Mouse (Mus musculus) forebrain, embryonic 12.5 days (tissue): ENCODE results near the gene Fam84b. TPM values are rescaled to one million over a fixed set of nuclear protein-coding genes. Genes with fewer than 3 reads are reported as not detected.

ENCODE experiments used
- ATAC-seq: fragments of 200-750 bp; cut with Nextera tagmentation; 2 replicates; pipeline ENCODE4 v1.8.0; 2017; ENCODE audit warnings: moderate TSS enrichment; ENCODE audit not compliant: low FRiP score
- H3K27ac ChIP-seq: fragments of 300-500 bp; sonication (generic); 2 replicates; pipeline ENCODE4 v1.5.1; 2016; ENCODE audit warnings: mild to moderate bottlenecking
- H3K27me3 ChIP-seq: fragments of 300-500 bp; sonication (generic); 2 replicates; pipeline ENCODE4 v1.6.1; 2016; ENCODE audit warnings: mild to moderate bottlenecking
- H3K36me3 ChIP-seq: fragments of 300-500 bp; sonication (generic); replicated peaks from 2 replicates; pipeline ENCODE4 v1.6.1; 2016; ENCODE audit warnings: mild to moderate bottlenecking
- H3K4me1 ChIP-seq: fragments of 300-500 bp; sonication (generic); 2 replicates; pipeline ENCODE4 v1.6.1; 2016
- H3K4me2 ChIP-seq: fragments of 300-500 bp; sonication (generic); 2 replicates; pipeline ENCODE4 v1.6.1; 2016; ENCODE audit warnings: mild to moderate bottlenecking, moderate library complexity
- H3K4me3 ChIP-seq: fragments of 300-500 bp; sonication (generic); replicated peaks from 2 replicates; pipeline ENCODE4 v1.5.1; 2016; ENCODE audit warnings: mild to moderate bottlenecking
- H3K9ac ChIP-seq: fragments of 300-500 bp; sonication (generic); 2 replicates; pipeline ENCODE4 v1.6.1; 2016; ENCODE audit warnings: mild to moderate bottlenecking
- H3K9me3 ChIP-seq: fragments of 300-500 bp; sonication (generic); 2 replicates; pipeline ENCODE4 v1.6.1; 2016
- WGBS: fragments of 180-500 bp; shearing (Covaris S2); methylation state at CpG from one replicate; pipeline ENCODE4 v1.1.7; 2016; 5-methylcytosine and 5-hydroxymethylcytosine counted together
- polyA plus RNA-seq: library from polyadenylated mRNA; unstranded; fragments of >200 nt; fragmentation: Nextera tagmentation; extraction: Ambion mirVana; gene quantifications from 2 replicates; pipeline ENCODE4 v1.2.1, GENCODE M21; 2016

The Fam84b gene
- polyA plus RNA-seq, 1 experiment from 2014 or later = 19.7 TPM

- Histone ChIP-seq H3K27me3 (peaks cover 5% of the 10 kb centered on the region; the same call in 1 of the 2 replicates), H3K4me3 (peak overlapping the region; percentile 64), H3K4me2 (peak overlapping the region; percentile 98), H3K36me3 (peaks cover 6% of the 10 kb centered on the region), H3K4me1 (peaks cover 23% of the 10 kb centered on the region), H3K9ac (peak overlapping the region; percentile 68), H3K27ac (peak overlapping the region; percentile 66), H3K9me3 (no peaks in the 10 kb centered on the region)
- under 1% methylated on average over 42 of the region's 45 CpGs for WGBS
- ATAC-seq = peak; percentile 45
Observed at GRCm38 (mm10) chr15:60823870-60824709, 29.5 kb downstream of the Fam84b start.

GRCm38 (mm10) chr15:60823620-60823869 lies 30.0 kb downstream of the Fam84b start:
- H3K4me1 ChIP-seq = peaks cover 23% of the 10 kb centered on the region
- H3K4me3 ChIP-seq = peak overlapping the region; percentile 64
- H3K9me3 ChIP-seq = no peaks in the 10 kb centered on the region
- H3K4me2 ChIP-seq = peak overlapping the region; percentile 98
- H3K9ac ChIP-seq = peak overlapping the region; percentile 68
- peaks cover 6% of the 10 kb centered on the region for H3K36me3 ChIP-seq
- peak overlapping the region; percentile 74 for H3K27ac ChIP-seq
- WGBS = under 1% methylated on average over 24 of the region's 24 CpGs
- peak; percentile 2; the same call in 1 of the 2 replicates for ATAC-seq
- peaks cover 5% of the 10 kb centered on the region; the same call in 1 of the 2 replicates for H3K27me3 ChIP-seq

- Histone ChIP-seq H3K27ac (peak overlapping the region; percentile 74), H3K9ac (peak overlapping the region; percentile 68)
- WGBS = under 1% methylated on average over 68 of the region's 68 CpGs
Observed at GRCm38 (mm10) chr15:60822803-60823619, 30.6 kb downstream of the Fam84b start.

GRCm38 (mm10) chr15:60822101-60822802 lies 31.3 kb downstream of the Fam84b start:
- peak; percentile 5 for ATAC-seq
- peak overlapping the region; percentile 68 for H3K9ac ChIP-seq
- H3K4me1 ChIP-seq = peaks cover 23% of the 10 kb centered on the region
- H3K4me2 ChIP-seq = peak overlapping the region; percentile 98
- no peaks in the 10 kb centered on the region for H3K9me3 ChIP-seq
- H3K36me3 ChIP-seq = peaks cover 6% of the 10 kb centered on the region
- peak overlapping the region; percentile 74 for H3K27ac ChIP-seq
- 3% methylated on average over 10 of the region's 10 CpGs for WGBS
- H3K27me3 ChIP-seq = peaks cover 5% of the 10 kb centered on the region; the same call in 1 of the 2 replicates
- peak overlapping the region; percentile 64 for H3K4me3 ChIP-seq

More at GRCm38 (mm10) chr15:60822803-60823619, 30.6 kb downstream of the Fam84b start:
- no peaks in the 10 kb centered on the region for H3K9me3 ChIP-seq
- peak overlapping the region; percentile 98 for H3K4me2 ChIP-seq
- peak overlapping the region; percentile 64 for H3K4me3 ChIP-seq
- H3K36me3 ChIP-seq = peaks cover 6% of the 10 kb centered on the region
- peaks cover 23% of the 10 kb centered on the region for H3K4me1 ChIP-seq
- H3K27me3 ChIP-seq = peaks cover 5% of the 10 kb centered on the region; the same call in 1 of the 2 replicates
- peak; percentile 81 for ATAC-seq

GRCm38 (mm10) chr15:60818500-60818899 lies 35.1 kb downstream of the Fam84b start:
- ATAC-seq = no peak
- Histone ChIP-seq H3K9me3 (no peaks in the 10 kb centered on the region), H3K36me3 (peaks cover 6% of the 10 kb centered on the region), H3K4me1 (peaks cover 20% of the 10 kb centered on the region), H3K27me3 (no peaks in the 10 kb centered on the region), H3K4me3 (no peak overlapping the region), H3K27ac (no peak overlapping the region), H3K9ac (no peak overlapping the region), H3K4me2 (no peak overlapping the region)
- WGBS = 71% methylated on average over 1 of the region's 1 CpGs

- no peak overlapping the region for H3K4me2 ChIP-seq
- H3K4me3 ChIP-seq = no peak overlapping the region
- no peaks in the 10 kb centered on the region for H3K27me3 ChIP-seq
- peaks cover 6% of the 10 kb centered on the region for H3K4me1 ChIP-seq
- H3K36me3 ChIP-seq = peaks cover 6% of the 10 kb centered on the region
- no peak overlapping the region for H3K9ac ChIP-seq
- H3K9me3 ChIP-seq = no peaks in the 10 kb centered on the region
- 6% methylated on average over 1 of the region's 1 CpGs for WGBS
- peak; percentile 61; the same call in 1 of the 2 replicates for ATAC-seq
- H3K27ac ChIP-seq = no peak overlapping the region
Observed at GRCm38 (mm10) chr15:60816478-60816877, 37.1 kb downstream of the Fam84b start.

- WGBS = 84% methylated on average over 3 of the region's 3 CpGs
Observed at GRCm38 (mm10) chr15:60814542-60814941, 39.0 kb downstream of the Fam84b start.

GRCm38 (mm10) chr15:60793041-60793673 lies 60.4 kb downstream of the Fam84b start:
- Histone ChIP-seq H3K27ac (no peak overlapping the region), H3K36me3 (no peaks in the 10 kb centered on the region), H3K4me2 (no peak overlapping the region), H3K9ac (no peak overlapping the region), H3K4me3 (no peak overlapping the region), H3K4me1 (no peaks in the 10 kb centered on the region), H3K9me3 (no peaks in the 10 kb centered on the region), H3K27me3 (no peaks in the 10 kb centered on the region)
- no peak for ATAC-seq

More at GRCm38 (mm10) chr15:60814542-60814941, 39.0 kb downstream of the Fam84b start:
- Histone ChIP-seq H3K4me3 (no peak overlapping the region), H3K27me3 (no peaks in the 10 kb centered on the region), H3K4me2 (no peak overlapping the region), H3K36me3 (no peaks in the 10 kb centered on the region), H3K27ac (no peak overlapping the region), H3K9ac (no peak overlapping the region), H3K9me3 (no peaks in the 10 kb centered on the region), H3K4me1 (peaks cover 6% of the 10 kb centered on the region; the same call in 1 of the 2 replicates)
- no peak for ATAC-seq

- H3K27me3 ChIP-seq = no peaks in the 10 kb centered on the region
- H3K9ac ChIP-seq = no peak overlapping the region
- no peak for ATAC-seq
- H3K36me3 ChIP-seq = no peaks in the 10 kb centered on the region
- H3K4me1 ChIP-seq = no peaks in the 10 kb centered on the region
- H3K27ac ChIP-seq = no peak overlapping the region
- no peak overlapping the region for H3K4me2 ChIP-seq
- no peak overlapping the region for H3K4me3 ChIP-seq
- no peaks in the 10 kb centered on the region for H3K9me3 ChIP-seq
- 58% methylated on average over 1 of the region's 1 CpGs for whole genome bisulfite sequencing
Observed at GRCm38 (mm10) chr15:60789084-60789483, 64.5 kb downstream of the Fam84b start.

- WGBS = 80% methylated on average over 2 of the region's 2 CpGs
- Histone ChIP-seq H3K9ac (no peak overlapping the region), H3K36me3 (no peaks in the 10 kb centered on the region), H3K27ac (no peak overlapping the region), H3K4me1 (no peaks in the 10 kb centered on the region), H3K4me2 (no peak overlapping the region), H3K4me3 (no peak overlapping the region), H3K9me3 (no peaks in the 10 kb centered on the region), H3K27me3 (no peaks in the 10 kb centered on the region)
- ATAC-seq = no peak
Observed at GRCm38 (mm10) chr15:60783761-60784160, 69.8 kb downstream of the Fam84b start.

- Histone ChIP-seq H3K9ac (no peak overlapping the region), H3K4me3 (no peak overlapping the region), H3K4me2 (no peak overlapping the region), H3K27ac (no peak overlapping the region), H3K4me1 (no peaks in the 10 kb centered on the region), H3K9me3 (no peaks in the 10 kb centered on the region), H3K36me3 (no peaks in the 10 kb centered on the region), H3K27me3 (no peaks in the 10 kb centered on the region)
- WGBS = 80% methylated on average over 1 of the region's 1 CpGs
- no peak for ATAC-seq
Observed at GRCm38 (mm10) chr15:60779531-60779973, 74.0 kb downstream of the Fam84b start.
